13 mouse cellular contexts compared by ENCODE assay signal in the genomic region with DNA sequence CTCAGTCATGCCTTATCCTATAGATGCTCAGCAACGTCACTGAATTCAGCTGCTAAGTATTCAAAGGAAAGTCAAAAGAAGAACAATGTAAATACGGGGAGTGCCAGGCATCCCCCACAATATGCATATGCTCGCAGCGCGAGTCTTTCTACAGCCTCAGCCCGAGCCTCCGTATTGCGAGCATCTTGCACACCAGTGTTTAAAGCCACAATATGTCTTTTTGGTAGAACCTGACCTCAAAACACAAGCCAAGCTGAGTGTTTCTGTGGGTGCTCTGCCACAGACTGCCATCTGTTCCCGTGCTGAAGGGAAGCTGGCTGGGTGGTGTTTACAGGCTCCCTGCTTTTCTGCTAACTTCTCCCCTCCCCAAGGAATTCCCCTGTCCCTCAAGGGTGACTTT. TPM values are rescaled to one million over a fixed set of nuclear protein-coding genes. Genes with fewer than 3 reads are reported as not detected.
A peak's percentile ranks its signal among the peaks of the same experiment; 100 is the strongest.
DNase-seq lines count a peak whose midpoint lies in the region; ATAC-seq lines count a peak whose summit lies in the region.
"Had no signal": no experiment of that assay in that cellular context is flagged by ENCODE, and none has a peak within 500 bp of the region (broad histone marks: within the 10 kb centered on the region; RNA-seq: fewer than 3 reads in every experiment).

No protein-coding gene starts in this region.

- DNase-seq in frontal cortex, postnatal 25 days (ENCODE audit: low spot score in 2 of 2), result no peak
- DNase-seq in cerebellum, adult 9-11 months, result peak; percentile 70
- peak; percentile 53 to 76 for DNase-seq in left cerebral cortex, adult 18-20 months (ENCODE audit: low spot score in 2 of 2)
- DNase-seq in right cerebral cortex, postnatal 4 days, result peak; percentile 12
- no peak for DNase-seq in lung, postnatal 14 days
- DNase-seq in lung, postnatal 25 days (ENCODE audit: low spot score), result no peak
- DNase-seq in lung, postnatal 10 days, result no peak
- DNase-seq: adrenal gland, postnatal 14 days; heart, adult 2 months; kidney, adult 2 months; lung, adult 2 months had no signal

- ATAC-seq in frontal cortex, adult (ENCODE audit: low TSS enrichment), result peak; percentile 94

RNA-seq across cellular contexts. Expression of a gene that starts 46.7 kb away (rescaled TPM):
- 10 to 100 TPM; 87.4 to 91.9 TPM for total RNA-seq in left cerebral cortex, adult 18-20 months (2021)
- total RNA-seq: hematopoietic stem cell, adult 5-6 weeks had no signal

Comparison
In these comparisons a context has a peak if more than half of its experiments do, and no peak if none do; other contexts are left out.
1. DNase-seq: peak in cerebellum, adult 9-11 months (single experiment), left cerebral cortex, adult 18-20 months (2 of 2) and right cerebral cortex, postnatal 4 days (single experiment); none in frontal cortex, postnatal 25 days (0 of 2), lung, postnatal 14 days (single experiment), lung, postnatal 25 days (single experiment) and lung, postnatal 10 days (single experiment).